Mouse (Mus musculus): ENCODE data around the gene Eapp. TPM values are rescaled to one million over a fixed set of nuclear protein-coding genes. Genes with fewer than 3 reads are reported as not detected.
A peak's percentile ranks its signal among the peaks of the same experiment; 100 is the strongest.
"Not testable (repeated sequence)": the region's sequence is repeated elsewhere in the genome, so short reads cannot be mapped to it uniquely, and the experiment has no call there.

Gene Eapp
- total RNA-seq (2015) = 52.0 and 58.7 TPM in 2 replicates
- 42.7 and 75.4 TPM in 2 replicates for total RNA-seq (2017)

GRCm38 (mm10) chr12:54695511-54696241 lies at the start of gene Eapp:
Eapp (minus strand) TSS chr12:54695897.
- peak; percentile 69 for ATAC-seq (replicated peaks; ENCODE audit: poor library complexity)

GRCm38 (mm10) chr12:54738661-54739243 lies 43.1 kb upstream of the Eapp start:
- peak; percentile 15 for ATAC-seq (replicated peaks; ENCODE audit: poor library complexity)

DNA sequence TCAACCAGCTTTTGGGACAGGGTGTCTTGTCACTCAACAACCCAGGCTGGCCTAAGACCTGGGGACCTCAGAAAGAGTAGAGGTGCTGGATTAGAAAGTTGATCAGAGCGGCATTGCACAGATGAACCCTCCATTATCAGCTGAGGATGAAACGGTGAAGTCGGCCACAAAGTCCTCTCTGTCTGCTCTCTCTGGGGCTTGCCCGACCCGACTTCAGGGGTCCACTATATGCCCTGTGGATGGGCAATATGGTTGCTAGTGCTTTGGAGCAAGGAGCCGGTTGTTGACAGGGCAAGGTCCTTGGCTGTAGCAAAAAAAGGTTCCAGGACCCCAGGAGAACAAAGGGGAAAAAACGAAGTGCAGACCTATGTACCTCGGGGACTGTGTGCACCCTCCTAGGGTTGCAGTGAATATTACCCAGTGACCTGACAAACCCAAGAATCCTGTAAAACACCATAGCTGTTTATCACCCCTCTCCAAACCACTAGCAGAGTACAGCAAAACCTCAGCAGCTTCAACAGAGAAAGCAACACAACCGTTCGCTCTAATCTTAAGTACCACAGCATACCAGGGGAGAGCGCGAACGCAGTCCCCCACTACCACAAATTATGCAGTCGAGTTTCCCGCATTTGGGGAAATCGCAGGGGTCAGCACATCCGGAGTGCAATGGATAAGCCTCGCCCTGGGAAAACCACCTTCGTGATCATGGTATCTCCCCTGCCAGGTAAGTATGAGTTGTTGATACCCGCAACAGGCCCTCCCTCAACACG lies 42.4 kb upstream of the Eapp start:
- ATAC-seq (replicated peaks; ENCODE audit: poor library complexity) = peak; percentile 42

- ATAC-seq (replicated peaks; ENCODE audit: poor library complexity) = peak; percentile 24
These were observed 38.8 kb upstream of the Eapp start for GRCm38 (mm10) chr12:54734307-54735131.

DNA sequence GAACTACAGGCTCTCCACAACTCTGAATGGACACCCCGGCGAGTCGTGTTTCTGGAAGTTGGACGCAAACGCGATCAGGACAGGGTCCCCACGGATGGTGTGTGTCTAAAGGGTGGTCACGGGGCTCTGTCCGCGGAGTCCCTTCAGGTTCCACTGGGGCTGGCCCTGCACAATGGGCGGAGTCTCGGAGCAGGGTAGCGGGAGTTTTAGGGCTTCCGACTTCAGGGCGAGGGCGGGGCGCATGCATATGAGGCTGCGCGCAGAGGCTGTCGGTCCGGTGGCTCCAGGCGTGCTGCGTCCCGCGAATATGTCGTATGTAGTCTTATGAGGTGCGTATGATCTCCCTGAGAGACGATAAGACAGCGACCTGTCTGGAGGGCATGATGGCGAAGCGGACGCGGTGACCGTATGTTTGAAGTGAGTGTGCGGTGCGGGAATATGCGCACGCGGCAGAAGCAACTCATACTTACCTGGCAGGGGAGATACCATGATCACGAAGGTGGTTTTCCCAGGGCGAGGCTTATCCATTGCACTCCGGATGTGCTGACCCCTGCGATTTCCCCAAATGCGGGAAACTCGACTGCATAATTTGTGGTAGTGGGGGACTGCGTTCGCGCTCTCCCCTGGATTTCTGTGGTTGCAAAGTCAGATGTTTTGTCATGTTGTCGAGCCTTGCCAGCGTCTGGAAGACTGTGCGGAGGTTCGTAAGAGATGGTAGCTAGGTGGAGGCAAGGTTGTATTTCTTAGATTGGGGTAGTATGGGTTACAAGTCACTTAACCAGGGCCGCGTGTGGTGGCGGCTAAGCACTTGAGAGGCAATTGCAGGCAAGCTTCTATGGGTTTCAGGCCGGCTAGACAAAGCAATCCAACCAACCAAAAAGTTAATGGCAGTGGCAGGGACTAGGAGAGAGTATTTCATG lies 33.7 kb upstream of the Eapp start:
- peak; percentile 60 for ATAC-seq (replicated peaks; ENCODE audit: poor library complexity)

GRCm38 (mm10) chr12:54718871-54719786 lies 23.4 kb upstream of the Eapp start:
- peak; percentile 60 for ATAC-seq (replicated peaks; ENCODE audit: poor library complexity)

DNA sequence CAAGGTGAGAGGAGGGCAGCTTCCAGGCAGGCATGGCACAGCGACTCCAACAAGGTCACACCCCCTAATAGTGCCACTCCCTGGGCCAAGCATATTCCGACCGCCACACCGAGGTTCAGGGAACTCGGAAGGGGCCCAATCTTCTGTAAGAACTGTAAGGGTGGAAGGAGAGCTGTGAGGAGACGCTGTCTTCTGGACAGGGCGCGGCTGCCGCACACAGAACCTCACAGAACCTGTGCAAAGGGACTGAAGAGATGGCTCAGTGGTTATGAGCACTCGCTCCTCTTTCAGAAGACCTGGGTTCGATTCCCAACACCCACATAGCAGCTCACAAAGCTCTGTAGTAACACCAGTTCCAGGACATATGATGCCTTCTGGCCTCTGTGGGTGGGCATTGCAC lies 21.8 kb upstream of the Eapp start:
- not testable (repeated sequence) for ATAC-seq (replicated peaks; ENCODE audit: poor library complexity)

- ATAC-seq (replicated peaks; ENCODE audit: poor library complexity) = peak; percentile 18
These were observed 18.3 kb upstream of the Eapp start for GRCm38 (mm10) chr12:54713822-54714626.

GRCm38 (mm10) chr12:54710494-54710879 lies 14.8 kb upstream of the Eapp start:
- peak; percentile 41 for ATAC-seq (replicated peaks; ENCODE audit: poor library complexity)

DNA sequence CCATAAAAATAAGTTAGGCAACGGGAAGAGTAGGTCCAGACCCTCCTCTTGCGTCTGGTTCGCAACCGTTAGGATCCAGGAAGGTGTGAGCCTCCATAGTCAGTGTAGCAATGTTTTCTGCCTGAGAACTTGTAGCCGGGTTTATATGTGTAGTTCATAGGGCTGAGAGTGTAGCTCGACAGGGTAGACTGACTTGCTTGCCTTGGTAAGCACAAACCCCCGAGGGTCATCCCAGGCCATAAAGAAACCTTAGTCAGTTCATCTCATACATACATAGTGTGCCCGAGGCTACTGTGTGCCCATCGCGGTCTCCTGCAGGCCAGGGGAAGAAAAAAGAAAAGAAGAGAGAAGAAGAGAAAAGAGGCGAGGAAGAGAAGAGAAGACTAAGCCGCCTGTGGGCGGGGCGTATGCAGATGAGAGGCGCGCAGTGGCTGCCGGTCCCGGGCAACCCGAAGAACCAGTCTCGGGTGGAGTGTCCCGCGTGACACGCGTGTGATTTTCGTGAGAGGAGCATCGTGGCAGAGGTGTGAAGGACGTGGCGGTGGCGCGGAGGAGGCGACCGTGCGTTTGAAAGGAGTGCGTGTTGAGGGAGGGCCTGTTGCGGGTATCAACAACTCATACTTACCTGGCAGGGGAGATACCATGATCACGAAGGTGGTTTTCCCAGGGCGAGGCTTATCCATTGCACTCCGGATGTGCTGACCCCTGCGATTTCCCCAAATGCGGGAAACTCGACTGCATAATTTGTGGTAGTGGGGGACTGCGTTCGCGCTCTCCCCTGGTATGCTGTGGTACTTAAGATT lies 14.2 kb upstream of the Eapp start:
- ATAC-seq (replicated peaks; ENCODE audit: poor library complexity) = peak; percentile 12

GRCm38 (mm10) chr12:54699394-54699793 lies 3.7 kb upstream of the Eapp start:
- no peak for ATAC-seq (replicated peaks; ENCODE audit: poor library complexity)

DNA sequence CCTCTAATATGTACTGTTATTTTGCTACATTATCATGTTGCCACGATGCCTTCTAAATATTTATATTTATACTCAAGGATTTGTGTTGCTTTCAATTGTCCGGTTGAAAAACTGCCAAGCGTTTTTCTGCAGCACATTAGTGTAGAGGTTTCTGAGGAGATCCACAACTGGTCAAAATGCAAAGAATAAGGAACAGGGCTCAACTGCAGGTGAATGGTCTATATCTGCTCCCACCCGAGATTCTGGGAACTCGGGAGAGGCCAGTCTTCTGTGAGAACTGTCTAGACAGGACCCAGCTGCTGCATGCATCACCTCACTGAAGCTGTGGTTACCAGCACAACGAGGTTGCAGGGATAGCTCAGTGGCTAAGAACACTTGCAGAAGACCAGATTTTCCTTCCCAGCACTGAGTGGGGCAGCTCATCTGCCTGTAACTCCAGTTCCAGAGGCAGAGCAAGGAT lies 2.1 kb upstream of the Eapp start:
- peak; percentile 1; the same call in 1 of the 2 replicates for ATAC-seq (replicated peaks; ENCODE audit: poor library complexity)

GRCm38 (mm10) chr12:54697003-54697597 lies 1.4 kb upstream of the Eapp start:
- peak; percentile 53 for ATAC-seq (replicated peaks; ENCODE audit: poor library complexity)

DNA sequence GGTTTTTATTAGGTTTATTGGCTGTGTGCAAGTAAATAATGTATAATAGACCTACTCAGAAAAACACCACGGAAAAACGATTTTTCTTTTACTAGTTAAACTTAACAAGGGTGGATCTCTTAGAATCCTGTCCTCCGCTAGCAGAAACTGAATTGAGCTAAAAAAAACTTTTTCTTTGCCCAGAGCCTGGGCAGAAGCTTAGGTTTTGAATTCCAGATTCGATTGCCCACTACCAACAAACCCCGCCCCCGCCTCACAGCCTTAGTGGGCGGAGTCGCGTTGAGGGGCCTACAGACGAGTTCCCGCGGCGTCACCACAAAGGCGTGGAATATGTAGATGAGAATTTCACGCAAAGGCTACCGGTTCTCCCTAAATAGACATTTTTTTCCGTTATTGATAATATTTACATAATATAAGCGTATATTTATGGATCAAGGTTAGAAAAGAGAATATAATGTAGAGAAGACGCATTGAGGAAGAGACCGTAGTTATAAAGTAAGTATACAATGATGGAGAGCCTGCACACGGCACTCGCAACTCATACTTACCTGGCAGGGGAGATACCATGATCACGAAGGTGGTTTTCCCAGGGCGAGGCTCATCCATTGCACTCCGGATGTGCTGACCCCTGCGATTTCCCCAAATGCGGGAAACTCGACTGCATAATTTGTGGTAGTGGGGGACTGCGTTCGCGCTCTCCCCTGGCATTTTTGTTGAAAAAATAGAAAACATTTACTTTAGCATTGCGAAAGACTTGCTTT lies 725 bp upstream of the Eapp start:
- ATAC-seq (replicated peaks; ENCODE audit: poor library complexity) = peak; percentile 59

DNA sequence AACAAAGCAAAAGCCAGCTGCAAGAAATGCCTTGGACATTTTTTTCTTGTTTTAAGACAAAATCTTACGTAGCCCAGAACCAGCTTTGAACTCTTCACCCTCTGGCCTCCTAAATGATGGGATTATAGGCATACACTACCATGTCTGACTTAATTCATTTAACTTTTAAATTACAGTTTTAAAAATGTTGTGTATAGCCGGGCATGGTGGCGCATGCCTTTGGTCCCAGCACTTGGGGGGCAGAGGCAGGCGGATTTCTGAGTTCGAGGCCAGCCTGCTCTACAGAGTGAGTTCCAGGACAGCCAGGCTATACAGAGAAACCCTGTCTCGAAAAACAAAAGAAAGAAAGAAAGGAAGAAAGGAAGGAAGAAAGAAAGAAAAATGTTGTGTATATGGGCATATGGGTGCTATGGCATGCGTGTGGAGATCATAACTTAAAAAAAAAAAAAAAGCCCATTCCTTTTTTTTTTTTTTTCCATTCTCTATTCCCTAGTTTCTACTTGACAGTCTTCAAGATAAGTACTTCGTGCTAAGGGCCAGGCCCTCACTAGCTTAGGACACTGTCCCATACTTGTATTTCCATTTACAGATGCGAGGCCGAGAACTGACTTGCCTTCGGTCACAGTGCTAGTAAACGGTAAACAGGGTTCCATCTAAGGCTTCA lies 718 bp downstream of the Eapp start:
- ATAC-seq (replicated peaks; ENCODE audit: poor library complexity) = no peak

Data from megakaryocyte progenitor cell, adult 5-6 weeks (primary cell).